Mouse (Mus musculus): Measurements from ENCODE around the gene Rapgef5. TPM values are rescaled to one million over a fixed set of nuclear protein-coding genes. Genes with fewer than 3 reads are reported as not detected.

The Rapgef5 gene
- polyA plus RNA-seq, 2 experiments, result 1.2 to 1.5 TPM

DNA sequence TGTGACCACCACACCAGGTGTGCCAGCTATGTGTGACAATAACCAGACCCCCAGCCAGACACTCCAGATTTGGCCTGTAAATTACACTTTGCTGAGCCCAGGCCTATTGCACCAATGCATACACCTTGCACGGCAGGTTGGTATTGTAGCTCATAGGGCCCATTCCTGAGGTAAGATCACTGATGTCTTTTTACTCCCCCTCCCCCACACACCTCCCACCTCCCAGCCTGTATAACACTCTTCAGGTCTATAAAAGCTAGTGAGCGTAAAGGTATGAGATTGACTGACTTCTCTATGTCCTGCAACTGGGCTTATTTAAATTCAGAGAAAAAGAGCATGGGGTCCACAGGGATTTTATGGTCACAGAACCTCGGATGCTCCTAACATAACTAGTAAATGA, 3.8 kb upstream of the Rapgef5 start:
- Histone ChIP-seq H3K4me1 (replicated peaks; ENCODE audit: control insufficient read depth in 2 of 2, insufficient read depth in 2 of 2, low read length in 1 of 2) (no peaks in the 10 kb centered on the region), H3K4me3 (ENCODE audit: insufficient read depth in 1 of 2, low read depth in 2 of 2, low read length in 2 of 2) (no peak overlapping the region), H3K9me3 (ENCODE audit: control insufficient read depth, low read length) (no peaks in the 10 kb centered on the region), H3K4me2 (ENCODE audit: low read depth) (no peak overlapping the region), H3K9ac (replicated peaks) (no peak overlapping the region), H3K27ac (no peak overlapping the region), H3K36me3 (replicated peaks; ENCODE audit: control insufficient read depth, insufficient read depth, low read depth) (no peaks in the 10 kb centered on the region), H3K27me3 (ENCODE audit: control insufficient read depth, insufficient read depth, low read length) (no peaks in the 10 kb centered on the region)
- no peak for ATAC-seq (ENCODE audit: insufficient read depth)
- TF ChIP-seq EP300 (IDR thresholded peaks at IDR 0.05; ENCODE audit: low read depth), result no peak
- no peak for TF ChIP-seq CTCF (IDR thresholded peaks at IDR 0.05; ENCODE audit: low read depth)
- no peak for DNase-seq (ENCODE audit: low read depth in 3 of 3, low spot score in 3 of 3)
- WGBS (ENCODE audit: insufficient replicate concordance), result 64% methylated on average over 3 of the region's 3 CpGs

DNA sequence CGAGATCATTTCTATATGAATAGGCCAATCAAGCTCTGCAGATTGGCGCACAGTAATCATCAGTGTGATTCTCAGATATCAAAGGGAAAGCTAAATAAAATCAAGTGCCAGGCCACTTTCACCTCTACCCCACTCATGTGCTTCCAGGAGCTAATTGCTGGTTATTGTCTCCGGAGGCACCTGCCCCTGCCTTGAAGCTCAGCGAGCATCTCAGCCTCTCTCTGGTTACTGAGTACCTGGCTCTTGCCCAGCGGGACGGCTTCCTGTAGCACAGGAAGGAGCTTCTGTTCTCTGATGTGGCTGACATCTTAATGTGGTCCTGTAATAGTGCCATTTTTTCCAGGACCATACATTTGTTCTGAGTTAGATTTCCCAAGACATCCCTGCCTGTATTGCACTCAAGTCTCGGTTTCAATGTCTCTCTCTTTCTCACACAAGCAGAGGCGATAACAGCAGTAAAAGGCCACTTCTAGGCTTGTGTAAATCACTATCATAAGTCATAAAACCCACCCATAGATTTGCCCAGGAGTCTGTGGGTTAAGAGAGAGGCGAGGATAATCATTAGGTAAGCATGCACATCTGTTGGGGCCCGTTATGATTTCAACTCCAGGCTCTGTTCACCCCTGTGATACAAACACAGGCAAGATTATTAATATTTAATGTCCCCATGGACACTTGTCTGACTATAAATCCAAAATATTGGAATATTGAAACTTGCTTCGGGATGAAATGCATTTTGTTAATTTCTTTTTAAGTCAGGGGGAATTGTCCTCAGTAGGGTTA, 2.9 kb upstream of the Rapgef5 start:
- H3K4me1 ChIP-seq (replicated peaks; ENCODE audit: control insufficient read depth in 2 of 2, insufficient read depth in 2 of 2, low read length in 1 of 2), result no peaks in the 10 kb centered on the region
- H3K36me3 ChIP-seq (replicated peaks; ENCODE audit: control insufficient read depth, insufficient read depth, low read depth), result no peaks in the 10 kb centered on the region
- 63% methylated on average over 11 of the region's 11 CpGs for WGBS (ENCODE audit: insufficient replicate concordance)

DNA sequence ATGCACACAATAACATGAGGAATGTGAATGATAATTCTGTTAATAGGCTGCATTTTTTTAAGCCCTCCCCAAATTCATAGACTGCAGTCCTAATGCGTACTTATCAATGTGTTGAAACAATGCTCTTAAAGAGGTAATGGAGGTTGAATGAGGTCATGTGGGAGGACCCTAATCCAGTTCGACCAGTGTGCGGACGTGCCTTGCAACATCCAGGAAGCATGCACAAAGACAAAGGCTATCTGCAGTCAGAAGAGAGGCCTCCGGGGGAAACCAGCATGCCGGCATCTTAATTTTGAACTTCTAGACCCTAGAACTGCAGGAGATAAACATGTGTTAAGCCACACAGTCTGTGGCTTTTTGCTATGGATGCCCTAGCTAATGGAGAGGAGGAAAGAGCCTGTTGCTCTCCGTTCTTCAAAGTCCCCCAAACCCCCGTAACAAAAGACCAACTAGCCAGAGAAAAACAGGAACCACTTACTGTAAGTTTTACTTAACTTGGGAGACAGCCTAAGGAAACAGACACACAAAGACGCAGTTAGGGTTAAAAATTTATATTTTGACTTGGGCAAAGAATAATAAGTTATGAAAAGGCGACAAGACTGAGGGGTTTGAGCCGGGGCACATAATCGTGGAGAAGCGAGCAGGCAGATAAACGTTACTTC, 1.1 kb downstream of the Rapgef5 start:
- Histone ChIP-seq H3K9me3 (ENCODE audit: control insufficient read depth, low read length) (no peaks in the 10 kb centered on the region), H3K4me1 (replicated peaks; ENCODE audit: control insufficient read depth in 2 of 2, insufficient read depth in 2 of 2, low read length in 1 of 2) (peaks cover 0 to 1% of the 10 kb centered on the region in 2 experiments; a peak in 2 of 4 replicates), H3K36me3 (replicated peaks; ENCODE audit: control insufficient read depth, insufficient read depth, low read depth) (no peaks in the 10 kb centered on the region), H3K4me2 (ENCODE audit: low read depth) (no peak overlapping the region), H3K27me3 (ENCODE audit: control insufficient read depth, insufficient read depth, low read length) (no peaks in the 10 kb centered on the region), H3K9ac (replicated peaks) (no peak overlapping the region), H3K27ac (no peak overlapping the region), H3K4me3 (ENCODE audit: insufficient read depth in 1 of 2, low read depth in 2 of 2, low read length in 2 of 2) (no peak overlapping the region)
- 33% methylated on average over 14 of the region's 14 CpGs for WGBS (ENCODE audit: insufficient replicate concordance)
- DNase-seq (ENCODE audit: low read depth in 3 of 3, low spot score in 3 of 3) (peak in 1 of 3 experiments; percentile 17), ATAC-seq (ENCODE audit: insufficient read depth) (no peak)
- TF ChIP-seq CTCF (IDR thresholded peaks at IDR 0.05; ENCODE audit: low read depth) (no peak), EP300 (IDR thresholded peaks at IDR 0.05; ENCODE audit: low read depth) (no peak)

More for the DNA sequence above, 2.9 kb upstream of the Rapgef5 start:
- no peaks in the 10 kb centered on the region for H3K9me3 ChIP-seq (ENCODE audit: control insufficient read depth, low read length)
- ATAC-seq (ENCODE audit: insufficient read depth) (no peak), DNase-seq (ENCODE audit: low read depth in 3 of 3, low spot score in 3 of 3) (no peak)
- no peak overlapping the region for H3K4me3 ChIP-seq (ENCODE audit: insufficient read depth in 1 of 2, low read depth in 2 of 2, low read length in 2 of 2)
- H3K27ac ChIP-seq, result no peak overlapping the region
- H3K27me3 ChIP-seq (ENCODE audit: control insufficient read depth, insufficient read depth, low read length), result no peaks in the 10 kb centered on the region
- no peak overlapping the region for H3K4me2 ChIP-seq (ENCODE audit: low read depth)
- no peak overlapping the region for H3K9ac ChIP-seq (replicated peaks)
- TF ChIP-seq EP300 (IDR thresholded peaks at IDR 0.05; ENCODE audit: low read depth), result no peak
- TF ChIP-seq CTCF (IDR thresholded peaks at IDR 0.05; ENCODE audit: low read depth), result no peak

DNA sequence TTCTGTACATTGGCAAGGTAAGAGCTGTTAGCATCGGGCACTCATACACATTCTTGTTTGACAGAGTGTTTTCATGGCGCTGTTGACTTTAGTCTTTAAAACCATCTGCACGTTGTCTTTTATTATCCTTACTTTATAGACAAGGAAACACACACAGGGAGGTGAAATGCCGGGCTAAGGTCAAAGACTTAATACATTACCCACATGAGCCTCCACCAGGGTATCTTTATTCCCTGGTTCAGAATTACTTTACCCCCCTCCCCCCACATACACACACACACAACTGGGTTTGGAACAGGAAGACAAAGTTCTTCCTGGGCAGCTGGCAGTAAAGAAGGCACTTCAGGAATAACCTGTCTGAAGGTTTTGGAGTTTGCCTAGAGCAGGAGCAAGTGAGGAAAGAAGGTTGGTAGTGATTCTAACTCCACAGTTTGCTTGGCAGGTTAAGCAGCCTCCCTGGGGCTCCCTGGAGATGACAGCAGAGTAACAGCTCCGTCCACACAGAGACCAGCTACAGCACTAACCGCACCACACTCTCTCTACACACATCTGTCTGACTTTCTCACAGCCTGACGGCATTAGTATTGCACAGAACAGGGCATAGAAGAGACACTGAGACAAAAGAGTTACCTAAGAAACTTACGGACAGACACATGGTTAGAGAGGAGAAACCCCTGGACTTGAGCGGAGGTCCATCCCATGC, 8.2 kb downstream of the Rapgef5 start:
- H3K36me3 ChIP-seq (replicated peaks; ENCODE audit: control insufficient read depth, insufficient read depth, low read depth), result no peaks in the 10 kb centered on the region
- H3K4me2 ChIP-seq (ENCODE audit: low read depth), result no peak overlapping the region
- no peak for DNase-seq (ENCODE audit: low read depth in 3 of 3, low spot score in 3 of 3)
- no peaks in the 10 kb centered on the region; the same call in none of the 2 replicates for H3K27me3 ChIP-seq (ENCODE audit: control insufficient read depth, insufficient read depth, low read length)
- WGBS (ENCODE audit: insufficient replicate concordance), result 62% methylated on average over 9 of the region's 9 CpGs
- H3K9ac ChIP-seq (replicated peaks), result no peak overlapping the region
- no peak overlapping the region for H3K4me3 ChIP-seq (ENCODE audit: insufficient read depth in 1 of 2, low read depth in 2 of 2, low read length in 2 of 2)
- no peaks in the 10 kb centered on the region for H3K9me3 ChIP-seq (ENCODE audit: control insufficient read depth, low read length)
- ATAC-seq (ENCODE audit: insufficient read depth), result no peak
- H3K4me1 ChIP-seq (replicated peaks; ENCODE audit: control insufficient read depth in 2 of 2, insufficient read depth in 2 of 2, low read length in 1 of 2), result no peaks in the 10 kb centered on the region
- TF ChIP-seq EP300 (IDR thresholded peaks at IDR 0.05; ENCODE audit: low read depth), result no peak
- TF ChIP-seq CTCF (IDR thresholded peaks at IDR 0.05; ENCODE audit: low read depth), result no peak
- H3K27ac ChIP-seq, result no peak overlapping the region

DNA sequence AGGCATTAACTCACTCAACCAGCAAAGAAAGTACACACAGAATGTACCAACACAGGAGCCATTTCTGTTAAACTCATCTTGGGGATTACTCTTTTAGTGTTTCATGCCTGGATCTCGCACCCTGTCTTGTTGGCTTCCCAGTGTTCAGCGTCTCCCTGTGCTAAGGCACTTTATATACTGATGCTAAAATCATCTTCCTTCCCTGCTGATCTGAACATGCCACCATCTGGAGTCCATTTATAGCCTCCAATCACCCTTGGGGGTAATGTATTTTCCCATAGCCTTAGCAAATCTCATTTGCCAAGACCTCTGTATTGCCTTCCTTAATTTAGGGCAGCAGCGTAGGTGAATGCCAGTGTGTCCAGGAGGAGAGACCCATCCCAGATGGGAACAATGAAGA, 11.6 kb downstream of the Rapgef5 start:
- no peaks in the 10 kb centered on the region for H3K36me3 ChIP-seq (replicated peaks; ENCODE audit: control insufficient read depth, insufficient read depth, low read depth)
- no peak overlapping the region for H3K4me2 ChIP-seq (ENCODE audit: low read depth)
- no peaks in the 10 kb centered on the region for H3K9me3 ChIP-seq (ENCODE audit: control insufficient read depth, low read length)
- no peak overlapping the region for H3K27ac ChIP-seq
- no peak overlapping the region for H3K4me3 ChIP-seq (ENCODE audit: insufficient read depth in 1 of 2, low read depth in 2 of 2, low read length in 2 of 2)
- no peak for TF ChIP-seq CTCF (IDR thresholded peaks at IDR 0.05; ENCODE audit: low read depth)
- no peaks in the 10 kb centered on the region for H3K4me1 ChIP-seq (replicated peaks; ENCODE audit: control insufficient read depth in 2 of 2, insufficient read depth in 2 of 2, low read length in 1 of 2)
- ATAC-seq (ENCODE audit: insufficient read depth), result no peak
- WGBS (ENCODE audit: insufficient replicate concordance), result 74% methylated on average over 3 of the region's 3 CpGs
- H3K27me3 ChIP-seq (ENCODE audit: control insufficient read depth, insufficient read depth, low read length), result peaks cover 7% of the 10 kb centered on the region
- no peak overlapping the region for H3K9ac ChIP-seq (replicated peaks)
- no peak for DNase-seq (ENCODE audit: low read depth in 3 of 3, low spot score in 3 of 3)

All from liver, embryonic 14.5 days (tissue).